Mouse (Mus musculus) A20 (cell line): ENCODE data around the gene Maml3.

Experiments
- DNase-seq: peaks from one replicate; pipeline ENCODE4 v3.0.0-alpha.2; 2011; ENCODE audit warnings: low read depth, low spot score

Gene Maml3

DNA sequence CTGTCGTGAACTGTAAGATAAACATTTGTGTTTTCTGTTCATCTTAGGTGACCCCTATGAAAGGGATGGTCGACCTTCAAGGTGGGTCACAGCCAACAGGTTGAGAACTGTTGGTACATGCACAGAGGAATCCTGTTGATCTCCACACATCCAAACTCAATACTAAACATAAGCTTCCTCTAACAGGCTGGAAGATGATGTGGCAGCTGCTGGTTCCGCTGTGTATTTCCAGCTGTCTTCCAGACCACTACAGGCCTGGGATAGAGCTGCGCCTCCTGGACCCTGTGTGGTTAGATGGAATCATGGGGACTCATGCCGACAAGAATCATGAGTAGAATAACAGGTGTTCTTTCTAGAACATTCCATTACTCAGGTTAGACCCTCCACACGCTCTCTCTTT is 101.2 kb downstream of the Maml3 start:
- no peak for DNase-seq

DNA sequence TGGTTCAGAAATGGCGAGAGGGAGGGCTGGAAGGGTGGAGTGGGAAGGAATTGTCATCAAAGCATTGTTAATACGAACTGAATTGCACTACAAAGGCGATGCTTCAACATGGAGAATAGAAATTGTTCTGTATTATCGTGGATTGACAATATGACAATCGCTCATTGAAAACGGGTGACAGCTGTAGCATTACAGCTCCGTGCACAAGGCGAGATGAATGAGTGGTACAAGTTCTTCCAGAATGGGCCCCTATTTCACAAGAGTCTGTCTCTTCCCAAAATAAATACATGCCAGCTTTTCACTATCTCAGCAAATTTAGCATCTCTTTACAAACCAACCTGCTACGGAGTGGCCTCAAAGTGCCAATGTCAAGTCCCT is 103.4 kb downstream of the Maml3 start:
- DNase-seq, result no peak

DNA sequence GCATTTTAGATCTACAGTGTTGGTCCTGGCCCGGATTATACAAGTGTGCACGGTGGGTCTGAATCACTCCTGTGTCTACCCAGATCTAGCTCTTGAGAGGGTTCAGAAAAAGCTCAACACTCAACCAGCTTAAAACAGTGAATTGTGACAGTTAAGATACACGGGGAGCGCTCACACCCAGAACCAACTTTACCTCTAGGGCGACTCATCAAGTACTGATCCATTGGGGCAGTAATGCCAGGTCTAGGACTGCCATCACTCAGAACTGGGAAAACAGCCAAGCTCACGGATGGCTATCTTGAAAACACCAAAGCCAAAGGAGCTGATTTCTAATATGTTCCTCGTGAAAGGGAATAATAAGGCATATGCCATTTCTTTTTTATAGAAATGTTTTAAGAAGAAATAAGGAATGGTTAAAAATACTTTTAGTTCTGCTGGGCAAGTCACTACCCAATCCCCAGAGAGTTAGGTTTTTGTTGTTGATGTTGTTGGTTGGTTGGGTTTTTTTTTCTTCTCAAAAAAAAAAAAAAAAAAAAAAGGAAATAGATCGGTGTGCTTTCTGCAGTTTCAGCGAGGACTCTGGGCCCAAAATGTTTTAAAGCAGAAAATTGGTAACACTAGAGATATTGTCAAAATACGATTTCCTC is 103.9 kb downstream of the Maml3 start:
- no peak for DNase-seq

DNA sequence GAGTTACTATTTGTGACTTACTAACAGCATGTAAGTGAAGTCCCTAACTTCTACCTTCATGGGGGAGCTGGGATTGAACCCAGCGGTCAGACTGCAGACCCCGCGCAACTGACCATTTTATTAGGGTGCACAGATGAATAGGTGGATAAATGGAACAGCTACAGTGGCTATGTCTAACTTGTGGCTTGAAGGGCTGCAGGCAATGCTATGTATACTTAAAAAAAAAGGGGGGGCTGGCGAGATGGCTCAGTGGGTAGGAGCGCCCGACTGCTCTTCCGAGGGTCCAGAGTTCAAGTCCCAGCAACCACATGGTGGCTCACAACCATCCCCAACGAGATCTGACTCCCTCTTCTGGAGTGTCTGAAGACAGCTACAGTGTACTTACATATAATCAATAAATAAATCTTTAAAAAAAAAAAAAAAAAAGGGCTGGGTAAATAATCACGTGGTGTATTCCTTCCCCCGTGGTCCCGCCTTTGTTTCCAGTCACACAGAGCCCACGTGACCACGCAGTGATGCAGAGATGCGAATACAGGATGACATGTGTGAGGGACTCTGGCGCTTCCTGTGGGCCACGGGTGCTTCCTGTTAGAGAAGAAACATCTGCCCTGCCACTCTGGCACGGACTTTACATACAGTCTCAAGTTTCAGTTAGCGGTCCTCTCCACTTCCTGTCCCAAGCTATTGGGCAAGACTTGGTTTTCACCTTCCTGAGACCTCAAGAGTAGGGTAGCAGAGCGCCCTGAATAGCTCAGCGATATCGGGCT is 105.0 kb downstream of the Maml3 start:
- peak; percentile 34 for DNase-seq

DNA sequence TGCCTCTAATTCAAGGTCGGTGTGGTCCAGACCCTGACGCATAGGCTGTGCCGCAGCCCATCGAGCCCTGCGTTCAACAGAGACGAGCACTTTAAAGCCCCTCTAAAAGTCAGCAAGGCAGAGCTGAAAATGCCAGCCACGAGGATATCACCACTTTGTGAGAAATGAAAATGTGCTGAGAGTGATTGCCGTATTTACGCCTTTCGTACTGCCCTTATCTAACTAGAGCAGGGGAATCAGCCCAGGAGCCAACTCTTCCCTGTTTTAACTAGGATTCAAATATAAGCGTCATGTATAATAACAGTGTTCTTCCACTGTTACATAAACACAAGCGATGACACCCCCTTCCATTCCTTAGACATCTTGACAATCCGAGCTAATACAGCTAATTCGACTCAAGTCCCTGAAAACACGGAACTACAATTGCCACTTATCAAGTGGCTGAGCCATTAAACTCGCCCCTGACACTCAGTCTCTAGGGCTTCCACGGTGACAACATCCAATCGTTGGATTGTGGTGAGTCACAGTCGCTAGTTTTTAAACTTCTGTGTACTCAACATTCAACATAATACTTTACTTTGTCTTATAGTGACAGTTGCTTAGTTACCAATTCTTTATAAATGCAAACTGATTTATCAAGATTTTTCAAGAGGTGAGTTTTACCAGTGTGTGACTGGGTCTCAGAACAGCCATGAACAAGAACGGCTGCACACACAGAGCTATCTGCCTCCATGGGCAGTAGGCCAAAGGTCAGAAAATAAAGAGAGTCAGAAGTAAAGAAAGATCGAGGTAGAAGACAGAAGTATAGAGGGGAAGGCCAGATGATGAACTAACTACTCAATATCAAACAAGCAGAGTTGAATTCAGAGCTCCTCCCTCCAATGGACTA is 106.1 kb downstream of the Maml3 start:
- no peak for DNase-seq

DNA sequence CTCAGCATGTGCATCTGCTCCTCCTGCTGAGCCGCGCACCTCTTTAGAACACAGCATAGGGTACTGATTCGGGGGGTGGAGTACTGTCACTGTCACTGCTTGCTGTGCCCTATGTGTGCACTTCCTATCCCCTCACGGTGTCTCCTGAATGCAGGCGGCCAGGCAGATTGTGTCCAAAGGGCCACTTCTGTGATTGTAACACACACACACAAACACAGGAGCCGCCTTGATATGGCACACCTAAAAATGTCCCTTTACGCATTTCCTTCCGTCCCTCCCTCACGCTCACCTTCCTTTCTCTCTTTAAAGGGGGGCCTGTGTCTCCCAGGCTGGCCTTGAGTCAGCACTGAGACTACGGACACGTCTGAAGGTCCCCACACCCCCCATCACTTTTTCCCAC is 107.3 kb downstream of the Maml3 start:
- no peak for DNase-seq

DNA sequence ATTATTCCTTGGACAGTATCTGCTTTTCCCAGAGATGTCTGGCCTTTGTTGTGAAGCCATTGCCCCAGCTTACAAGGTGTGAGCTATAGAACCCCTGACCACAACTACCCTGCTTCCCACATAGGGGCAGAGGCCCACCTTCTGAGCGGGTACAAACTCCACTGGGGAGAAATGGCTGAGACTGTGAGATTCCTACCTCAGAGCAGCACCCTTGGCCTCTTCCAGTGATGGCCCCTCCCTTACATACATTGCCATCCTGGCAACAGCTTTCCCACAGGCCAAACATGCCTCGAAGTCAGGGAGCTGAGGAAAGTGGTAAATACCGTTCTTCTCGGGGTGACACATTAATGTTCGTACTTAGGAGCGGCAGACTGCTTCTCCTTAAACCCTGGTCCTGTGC is 118.4 kb downstream of the Maml3 start:
- DNase-seq, result no peak

DNA sequence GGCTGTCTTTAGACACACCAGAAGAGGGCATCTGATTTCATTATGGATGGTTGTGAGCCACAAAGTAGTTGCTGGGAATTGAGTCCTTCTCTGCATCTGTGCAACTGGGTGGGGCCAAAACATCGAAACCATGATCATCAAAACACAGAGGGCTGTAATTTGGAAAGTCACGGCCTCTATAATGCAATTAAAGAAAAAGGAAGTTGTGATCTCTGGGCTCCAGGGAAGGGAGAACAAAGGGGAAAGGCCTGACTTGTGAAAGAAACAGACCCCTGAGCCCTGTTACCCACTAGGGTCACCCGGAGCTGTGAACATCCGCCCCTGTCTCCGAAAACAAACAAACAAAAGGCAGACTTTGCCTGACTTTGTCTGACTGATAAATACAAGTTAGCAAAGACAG is 123.4 kb downstream of the Maml3 start:
- DNase-seq, result no peak

DNA sequence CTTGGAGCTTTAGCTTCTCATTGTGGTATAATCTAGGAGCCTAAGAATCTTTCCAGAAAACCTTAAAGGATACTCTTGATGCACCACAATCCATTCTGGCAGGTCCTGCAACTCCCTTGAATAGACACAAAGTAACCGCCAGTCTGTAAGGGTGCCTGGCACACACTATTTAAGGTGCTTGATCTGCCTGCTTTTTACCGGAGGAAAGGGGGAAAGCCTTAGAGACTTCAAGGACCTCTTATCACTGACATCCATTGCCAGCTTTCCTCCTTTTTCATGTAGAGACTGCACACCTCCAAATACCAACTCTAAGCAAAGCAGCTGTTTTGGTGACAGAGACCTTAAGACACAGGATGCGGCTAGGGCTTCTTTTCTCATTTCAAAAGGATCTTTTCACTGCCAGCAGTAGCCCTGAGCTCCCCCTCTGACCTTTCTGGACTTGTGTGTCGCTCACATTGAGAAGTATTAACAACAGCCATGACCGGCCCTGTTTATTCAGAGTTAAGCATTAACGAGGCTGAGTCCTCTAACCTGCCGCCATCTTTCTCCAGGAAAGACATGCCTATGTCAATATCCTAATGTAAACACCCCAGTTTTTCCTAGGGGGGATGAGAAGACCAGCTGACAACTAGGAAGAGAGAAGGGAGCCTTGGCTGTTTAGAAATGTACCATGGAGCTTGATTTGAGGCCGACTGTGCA is 127.1 kb downstream of the Maml3 start:
- DNase-seq, result no peak

DNA sequence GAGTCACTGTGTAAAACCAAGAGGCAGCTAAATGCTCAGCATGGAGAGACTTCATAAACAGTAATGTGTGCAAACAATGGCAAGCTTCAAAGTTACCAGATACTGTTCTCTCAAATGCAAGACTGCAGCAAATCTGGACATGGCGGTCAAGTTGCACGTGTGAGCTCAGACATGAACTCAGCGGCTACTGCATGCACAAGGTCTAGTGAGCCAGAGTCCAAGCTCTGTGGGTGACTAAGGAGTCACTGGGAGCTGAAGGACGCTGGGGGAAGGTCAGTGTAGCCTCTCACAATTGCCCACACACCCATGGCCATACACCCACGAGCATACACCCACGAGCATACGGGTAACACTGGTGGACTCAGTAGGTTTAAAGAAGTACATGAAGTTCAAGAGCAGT is 130.3 kb downstream of the Maml3 start:
- no peak for DNase-seq

DNA sequence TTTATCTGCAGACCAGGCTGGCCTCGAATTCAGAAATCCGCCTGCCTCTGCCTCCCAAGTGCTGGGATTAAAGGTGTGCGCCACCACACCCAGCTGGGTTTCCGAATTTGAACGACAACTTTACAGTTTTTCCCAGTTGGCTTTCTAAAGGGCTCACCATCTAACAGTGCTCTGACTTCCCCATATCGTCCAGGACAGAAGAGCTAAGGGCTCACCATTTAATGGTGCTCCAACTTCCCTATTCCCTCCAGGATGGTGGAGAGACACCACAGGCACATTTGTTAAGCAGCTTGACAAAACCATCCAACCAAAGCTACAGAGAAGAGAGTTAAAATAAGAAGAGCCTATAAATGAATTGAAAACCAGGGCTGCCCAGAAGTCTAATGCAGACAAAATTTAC is 130.7 kb downstream of the Maml3 start:
- no peak for DNase-seq

DNA sequence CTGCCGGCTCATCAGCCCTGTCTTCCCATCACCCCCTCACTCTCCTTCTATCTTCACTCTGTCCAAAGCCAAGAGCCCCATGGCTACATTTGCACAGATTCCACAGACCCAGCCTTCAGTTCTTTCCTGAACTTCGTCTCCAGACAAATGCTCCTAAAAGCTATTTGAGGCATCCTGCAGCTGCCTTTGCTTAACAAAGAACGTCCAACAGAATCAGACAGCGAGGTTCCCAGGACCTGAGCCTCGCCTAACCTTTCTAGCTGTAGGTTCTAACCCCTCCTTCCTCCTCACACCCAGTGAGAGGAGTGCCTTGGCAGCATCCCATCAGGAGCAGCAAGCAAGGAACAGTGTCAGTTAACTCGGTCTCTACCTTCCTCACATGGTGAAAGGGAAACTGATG is 132.3 kb downstream of the Maml3 start:
- DNase-seq, result no peak

DNA sequence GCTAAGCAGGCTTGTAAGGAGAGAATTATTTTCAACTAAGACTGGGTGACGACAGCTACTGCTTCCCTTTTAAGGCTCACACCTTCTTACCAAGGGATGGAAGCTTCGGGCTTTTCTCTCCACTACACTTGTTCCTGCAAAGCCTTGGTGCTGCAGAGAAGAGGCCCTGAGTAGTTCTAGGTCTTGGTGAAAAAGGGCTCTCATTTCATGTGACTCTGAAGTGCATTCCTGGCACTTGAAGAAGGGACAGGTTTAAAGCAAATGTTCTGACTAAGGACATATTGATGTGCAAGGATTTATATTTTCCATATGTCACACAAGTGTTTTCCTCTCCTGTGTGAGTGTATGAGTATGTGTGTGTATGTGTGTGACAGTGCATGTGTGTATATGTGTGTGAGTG is 134.4 kb downstream of the Maml3 start:
- no peak for DNase-seq

DNA sequence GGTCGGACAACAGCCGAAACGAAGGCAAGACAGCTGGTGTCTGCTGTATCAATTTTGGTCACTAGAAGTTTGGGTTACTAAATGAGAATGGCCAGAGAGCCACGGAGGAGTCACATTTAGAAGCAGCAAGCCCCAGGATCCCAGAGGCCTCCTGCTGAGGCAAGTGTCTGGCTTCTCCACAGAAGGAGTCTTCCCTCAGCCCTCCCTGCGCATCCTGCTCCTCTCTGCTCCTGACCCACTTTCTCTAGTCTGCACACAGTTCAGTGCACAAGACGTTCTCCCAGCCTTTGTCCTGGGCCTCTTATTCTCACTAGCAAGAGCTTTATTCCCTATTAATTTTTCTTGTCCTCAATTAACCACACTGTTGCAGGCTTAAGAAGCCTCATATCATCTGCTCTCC is 135.4 kb downstream of the Maml3 start:
- DNase-seq, result no peak

DNA sequence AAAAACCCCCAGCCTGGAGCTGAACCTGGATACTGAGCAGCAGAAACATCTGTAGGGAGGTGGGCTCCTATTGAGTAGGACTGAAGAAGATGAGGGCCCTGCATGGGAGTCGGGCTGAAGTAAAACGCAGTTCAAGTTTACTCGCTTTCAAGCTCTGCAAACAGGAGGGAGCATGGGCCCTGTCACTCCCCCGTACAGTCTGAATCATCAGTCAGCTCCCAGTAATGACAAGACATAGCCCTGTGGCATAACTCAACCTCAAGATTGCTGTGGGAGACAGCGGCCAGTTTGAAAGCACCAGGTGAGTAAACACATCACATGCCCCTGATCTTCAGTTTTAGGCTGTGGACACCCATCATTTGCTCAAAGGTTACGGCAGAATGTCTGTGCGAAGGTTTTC is 139.0 kb downstream of the Maml3 start:
- DNase-seq, result no peak

DNA sequence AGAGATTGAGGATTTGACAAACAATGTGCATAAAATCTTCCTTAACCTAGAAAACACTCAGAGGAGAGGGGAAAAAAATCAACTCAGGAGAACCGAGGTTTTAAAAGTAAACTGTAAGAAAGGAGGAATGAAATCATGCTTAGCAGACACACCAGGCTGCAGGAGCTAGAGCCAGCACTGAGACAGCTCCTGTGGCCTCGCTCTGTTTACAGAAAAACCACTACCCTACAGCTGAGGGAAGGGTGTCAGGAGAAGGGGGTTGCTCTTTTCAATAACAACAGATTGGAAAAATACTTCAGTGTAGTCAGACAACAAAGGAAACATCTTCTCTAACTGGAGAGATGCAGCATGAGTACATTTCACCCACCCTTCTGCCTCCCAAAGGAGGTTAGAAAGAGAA is 139.4 kb downstream of the Maml3 start:
- DNase-seq, result no peak

DNA sequence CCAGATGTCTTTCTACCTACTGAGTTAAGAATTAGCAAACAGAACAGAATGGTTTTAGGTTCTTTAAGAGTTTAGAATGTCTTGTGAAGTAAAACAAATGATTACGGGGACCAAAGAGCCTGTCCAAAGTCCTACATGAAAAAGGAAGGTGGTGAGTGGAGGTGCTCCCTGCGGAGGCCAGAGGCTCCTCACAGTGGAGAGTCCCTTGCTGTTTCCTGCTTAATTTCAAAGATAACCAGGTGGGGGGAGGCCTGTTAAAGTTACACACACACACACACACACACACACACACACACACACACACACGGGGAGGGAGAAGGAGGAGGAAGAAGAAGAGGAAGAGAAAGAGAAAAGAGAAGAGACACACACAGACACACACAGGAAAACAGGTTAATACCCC is 139.9 kb downstream of the Maml3 start:
- DNase-seq, result no peak

DNA sequence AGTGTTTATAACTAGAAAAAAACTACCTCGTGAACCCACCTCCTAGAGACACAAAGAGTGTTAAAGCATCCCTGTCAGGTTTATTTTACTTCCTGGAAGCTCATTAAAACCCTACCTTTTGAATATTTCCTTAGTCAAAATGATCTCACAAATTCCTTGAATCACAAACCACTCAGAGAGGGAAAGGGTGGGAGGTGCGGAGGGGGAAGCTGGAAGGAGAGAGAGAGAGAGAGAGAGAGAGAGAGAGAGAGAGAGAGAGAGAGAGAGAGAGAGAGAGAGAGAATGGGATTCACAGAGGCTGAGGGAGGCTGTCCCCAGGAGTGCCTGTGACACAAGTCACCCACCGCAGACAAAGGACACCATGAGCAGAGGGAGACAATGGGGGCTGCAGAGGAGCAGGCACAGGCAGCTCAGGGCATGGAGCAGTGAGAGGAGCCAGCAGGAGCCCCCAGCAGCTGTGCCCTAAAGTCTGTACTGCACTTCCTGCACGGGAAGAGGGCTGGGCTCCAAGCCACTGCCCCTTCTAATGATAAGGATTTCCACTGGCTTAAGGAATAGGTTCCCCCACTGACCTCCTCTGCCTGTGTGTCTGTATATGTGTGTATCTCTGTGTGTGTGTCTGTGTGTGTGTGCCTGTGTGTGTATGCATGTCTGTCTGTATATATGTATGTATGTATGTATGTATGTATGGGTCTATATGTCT is 140.8 kb downstream of the Maml3 start:
- DNase-seq, result no peak

DNA sequence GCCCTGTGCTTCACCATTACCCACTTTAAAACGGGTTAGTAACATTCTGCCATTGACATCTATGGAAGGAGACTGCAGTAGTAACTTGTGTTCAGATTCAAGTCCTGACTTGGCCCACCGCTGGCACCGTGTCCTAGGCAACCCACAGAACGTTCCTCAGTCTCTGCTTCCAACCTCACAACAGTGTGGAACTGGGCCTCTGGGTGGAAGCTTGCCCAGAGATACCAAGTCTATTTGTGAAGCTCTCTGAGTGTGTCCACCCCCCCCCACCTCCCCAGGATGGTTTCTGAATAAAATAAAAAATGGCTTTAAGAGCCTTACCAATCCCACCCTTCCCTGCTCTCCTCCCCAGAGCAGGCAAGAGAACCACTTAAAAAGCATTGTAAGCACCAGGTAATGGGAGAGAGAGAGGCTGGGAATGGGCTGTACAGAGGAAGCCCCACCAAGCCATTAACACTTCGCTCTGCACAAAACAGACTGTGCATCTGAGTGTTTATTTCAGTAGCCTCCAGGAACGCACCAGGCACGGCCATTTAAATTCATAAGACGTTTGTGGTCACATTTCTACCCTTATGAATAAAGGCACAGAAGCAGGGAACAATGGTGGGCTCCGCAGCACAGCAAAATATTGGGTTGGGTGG is 141.6 kb downstream of the Maml3 start:
- DNase-seq, result no peak

DNA sequence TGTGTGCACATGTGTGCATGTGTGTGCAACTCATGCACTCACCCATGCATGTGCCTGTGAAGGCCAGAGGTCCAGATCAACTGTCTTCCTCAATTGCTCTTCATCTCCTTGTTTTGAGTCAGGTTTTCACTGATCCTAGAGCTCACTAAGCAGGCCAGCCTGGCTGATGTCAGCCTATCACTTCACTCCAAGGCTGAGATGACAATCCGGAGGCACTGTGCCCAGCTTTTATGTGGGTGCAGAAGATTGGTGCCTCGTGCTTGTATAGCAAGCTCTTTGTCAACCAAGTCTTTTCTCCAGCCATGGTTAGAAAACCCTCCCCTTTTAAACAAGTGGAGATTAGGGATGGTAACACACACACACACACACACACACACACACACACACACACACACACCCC is 146.1 kb downstream of the Maml3 start:
- no peak for DNase-seq

DNA sequence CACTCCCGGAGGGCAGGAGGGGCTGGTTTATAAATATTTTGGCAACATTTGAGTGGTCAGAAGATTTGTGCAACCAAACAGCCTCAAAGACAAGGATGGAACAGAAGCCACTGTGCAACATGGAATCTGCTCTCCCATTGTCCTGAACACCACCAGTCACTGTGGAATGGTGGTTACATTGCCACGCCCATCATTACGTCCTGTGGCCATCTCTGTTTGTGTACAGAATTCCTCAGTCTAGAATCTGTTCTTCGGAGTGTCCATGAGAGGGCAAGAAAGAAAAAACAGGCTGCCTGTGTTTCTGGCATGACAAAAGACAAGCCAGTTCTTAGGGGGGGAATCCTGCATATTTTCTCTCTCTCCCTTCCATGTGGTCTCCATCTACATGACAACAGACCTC is 150.4 kb downstream of the Maml3 start:
- no peak for DNase-seq
